Mouse (Mus musculus): Measurements from ENCODE around the gene Ccdc88c.

Ccdc88c gene

GRCm38 (mm10) chr12:100873612-100874011 lies 155.2 kb downstream of the Ccdc88c start:
- DNase-seq, result no peak

GRCm38 (mm10) chr12:100871841-100872240 lies 157.0 kb downstream of the Ccdc88c start:
- DNase-seq, result no peak

GRCm38 (mm10) chr12:100871234-100871633 lies 157.6 kb downstream of the Ccdc88c start:
- no peak for DNase-seq

DNA sequence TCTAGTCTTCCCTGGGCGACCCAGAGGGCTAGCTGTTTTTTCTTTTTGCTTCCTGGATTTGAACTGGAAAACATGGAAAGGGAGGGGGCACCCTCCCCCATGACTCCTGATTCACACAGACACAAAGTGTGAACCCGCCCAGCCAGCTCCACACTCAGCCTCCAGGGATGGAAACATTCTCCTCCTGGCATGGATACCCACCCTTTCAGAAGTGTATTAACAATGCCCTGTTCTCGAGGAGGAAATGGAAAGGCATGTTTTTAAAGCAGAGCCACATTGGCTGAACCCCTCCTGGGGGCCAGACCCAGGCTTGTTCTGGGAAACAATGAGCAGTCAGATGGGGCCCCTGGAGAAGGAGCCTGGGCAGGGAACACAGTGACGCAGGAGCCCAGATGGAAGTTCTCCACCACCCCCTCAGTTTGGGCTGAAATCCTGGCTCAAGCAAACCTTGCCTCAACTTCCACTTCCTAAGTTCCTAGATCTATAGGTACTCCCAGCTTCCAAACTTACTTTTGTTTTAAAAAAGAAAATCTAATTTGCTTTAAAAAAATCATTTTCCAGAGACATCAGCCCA lies 160.7 kb downstream of the Ccdc88c start:
- no peak for DNase-seq

DNA sequence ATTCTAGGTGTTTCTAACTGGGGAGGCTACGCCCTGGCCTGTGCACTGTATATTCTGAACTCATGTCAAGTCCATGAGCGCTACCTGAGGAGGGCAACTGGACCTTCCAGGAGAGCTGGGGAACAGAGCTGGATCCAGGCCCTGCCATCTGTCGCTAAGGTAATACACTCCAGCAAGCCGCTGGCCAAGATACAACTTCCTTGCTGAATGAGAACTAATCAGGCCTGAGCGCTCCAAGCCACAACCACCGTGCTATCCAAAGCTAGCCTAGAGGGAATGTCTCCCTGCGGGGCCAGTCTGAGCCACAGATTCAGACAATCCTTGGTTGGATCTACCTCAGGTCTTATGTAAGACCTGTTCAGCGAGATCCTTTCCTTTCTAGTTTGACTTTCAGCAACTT lies 161.8 kb downstream of the Ccdc88c start:
- no peak for DNase-seq

GRCm38 (mm10) chr12:100865509-100866078 lies 163.3 kb downstream of the Ccdc88c start:
- no peak for DNase-seq

- DNase-seq, result no peak
Observed at GRCm38 (mm10) chr12:100865072-100865471, 163.8 kb downstream of the Ccdc88c start.

DNA sequence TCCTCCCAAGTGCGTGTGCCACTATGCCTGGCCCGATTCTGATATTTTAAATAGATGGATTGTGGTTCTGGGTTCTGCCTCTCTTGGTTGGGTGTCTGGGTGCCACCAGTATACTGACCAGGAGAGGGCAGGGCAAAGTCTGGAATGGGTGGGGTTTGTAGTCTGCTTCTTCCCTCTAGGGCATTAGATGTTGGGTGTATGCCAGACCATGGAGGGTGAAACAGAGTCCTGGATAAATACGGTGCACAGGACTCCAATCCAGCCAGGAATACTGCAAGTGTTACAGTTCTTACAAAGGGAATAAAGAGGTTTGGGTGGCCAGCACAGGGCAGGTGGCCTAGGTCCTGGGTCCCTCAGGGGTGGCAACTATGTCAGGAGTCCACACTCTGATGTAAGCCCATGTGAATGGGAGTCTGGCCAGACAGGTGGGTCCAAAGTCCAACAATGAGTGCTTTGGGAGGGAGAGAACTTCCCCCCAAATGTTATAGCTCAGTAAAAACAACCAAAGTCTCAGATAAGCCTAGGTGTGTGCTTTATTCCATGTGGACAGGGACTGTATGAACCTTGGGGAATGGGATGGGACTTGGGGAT lies 165.9 kb downstream of the Ccdc88c start:
- DNase-seq, result no peak

DNA sequence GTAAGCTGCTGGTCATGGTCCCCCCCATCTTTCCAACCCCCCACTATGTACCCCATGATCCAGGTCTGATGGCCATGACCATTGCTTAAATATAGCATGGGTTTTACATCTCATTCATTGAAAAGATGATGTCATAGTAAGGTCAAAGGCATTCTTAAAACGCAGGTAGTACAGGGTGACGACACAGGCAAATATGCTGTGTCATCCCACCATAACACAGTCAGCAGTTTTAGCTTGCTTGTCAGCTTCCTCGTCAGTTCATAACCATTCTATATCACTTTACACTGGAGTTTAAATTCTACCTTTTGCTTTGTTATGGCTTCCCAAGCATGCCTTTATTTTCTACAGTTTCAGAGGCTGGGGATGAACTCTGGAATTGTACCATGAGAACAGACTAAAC lies 166.6 kb downstream of the Ccdc88c start:
- no peak for DNase-seq
